Mouse (Mus musculus) stomach, postnatal 0 days (tissue): ENCODE measurements around the gene Clpsl2. TPM values are rescaled to one million over a fixed set of nuclear protein-coding genes. Genes with fewer than 3 reads are reported as not detected.

ENCODE experiments used
- ATAC-seq: fragments of 200-750 bp; cut with Nextera tagmentation; 2 replicates; pipeline ENCODE4 v1.8.0; 2017; ENCODE audit not compliant: low FRiP score, low TSS enrichment
- DNase-seq: peaks from one replicate; pipeline ENCODE4 v3.0.0-alpha.2; 2016; ENCODE audit warnings: low spot score
- H3K27ac ChIP-seq: fragments of 300-500 bp; sonication (generic); replicated peaks from 2 replicates; pipeline ENCODE4 v1.5.1; 2014; ENCODE audit warnings: mild to moderate bottlenecking, control low read depth
- H3K27me3 ChIP-seq: fragments of 300-500 bp; sonication (generic); 2 replicates; pipeline ENCODE4 v1.6.1; 2014; ENCODE audit warnings: low read length; ENCODE audit not compliant: control insufficient read depth, insufficient read depth
- H3K36me3 ChIP-seq: fragments of 300-500 bp; sonication (generic); 2 replicates; pipeline ENCODE4 v1.6.1; 2014; ENCODE audit warnings: low read length, mixed read lengths; ENCODE audit not compliant: control insufficient read depth, insufficient read depth
- H3K4me1 ChIP-seq: fragments of 300-500 bp; sonication (generic); replicated peaks from 2 replicates; pipeline ENCODE4 v1.6.1; 2014; ENCODE audit warnings: antibody characterized with exemption; ENCODE audit not compliant: control insufficient read depth, insufficient read depth
- H3K4me2 ChIP-seq: fragments of 300-500 bp; sonication (generic); replicated peaks from 2 replicates; pipeline ENCODE4 v1.6.1; 2014; ENCODE audit warnings: low read depth, mild to moderate bottlenecking, control low read depth, moderate library complexity
- H3K4me3 ChIP-seq: fragments of 300-500 bp; sonication (generic); 2 replicates; pipeline ENCODE4 v1.5.1; 2014; ENCODE audit warnings: low read depth, low read length, control low read depth
- H3K9ac ChIP-seq: fragments of 300-500 bp; sonication (generic); 2 replicates; pipeline ENCODE4 v1.6.1; 2014; ENCODE audit warnings: mild to moderate bottlenecking, low read length, control low read depth, mixed read lengths
- H3K9me3 ChIP-seq: fragments of 300-500 bp; sonication (generic); 2 replicates; pipeline ENCODE4 v1.6.1; 2016; ENCODE audit warnings: low read length; ENCODE audit not compliant: control insufficient read depth
- CTCF ChIP-seq: IDR thresholded peaks from 2 replicates; pipeline ENCODE4 v1.5.1; 2016; ENCODE audit warnings: antibody characterized with exemption, low read depth, mild to moderate bottlenecking, moderate library complexity
- EP300 ChIP-seq: optimal IDR thresholded peaks from 2 replicates; pipeline ENCODE3; 2016; ENCODE audit warnings: antibody characterized with exemption
- WGBS: fragments of 180-500 bp; shearing (Covaris S2); extraction: QIAGEN DNeasy Blood & Tissue Kit; methylation state at CpG from one replicate; pipeline ENCODE4 v1.1.7; 2014; 5-methylcytosine and 5-hydroxymethylcytosine counted together
- polyA plus RNA-seq: library from polyadenylated mRNA; unstranded; fragments of >200 nt; fragmentation: Nextera tagmentation; extraction: Ambion mirVana; gene quantifications from 2 replicates; pipeline ENCODE4 v1.2.1, GENCODE M21; 2015

The Clpsl2 gene
- polyA plus RNA-seq, 1 experiment from 2014 or later, result not detected

DNA sequence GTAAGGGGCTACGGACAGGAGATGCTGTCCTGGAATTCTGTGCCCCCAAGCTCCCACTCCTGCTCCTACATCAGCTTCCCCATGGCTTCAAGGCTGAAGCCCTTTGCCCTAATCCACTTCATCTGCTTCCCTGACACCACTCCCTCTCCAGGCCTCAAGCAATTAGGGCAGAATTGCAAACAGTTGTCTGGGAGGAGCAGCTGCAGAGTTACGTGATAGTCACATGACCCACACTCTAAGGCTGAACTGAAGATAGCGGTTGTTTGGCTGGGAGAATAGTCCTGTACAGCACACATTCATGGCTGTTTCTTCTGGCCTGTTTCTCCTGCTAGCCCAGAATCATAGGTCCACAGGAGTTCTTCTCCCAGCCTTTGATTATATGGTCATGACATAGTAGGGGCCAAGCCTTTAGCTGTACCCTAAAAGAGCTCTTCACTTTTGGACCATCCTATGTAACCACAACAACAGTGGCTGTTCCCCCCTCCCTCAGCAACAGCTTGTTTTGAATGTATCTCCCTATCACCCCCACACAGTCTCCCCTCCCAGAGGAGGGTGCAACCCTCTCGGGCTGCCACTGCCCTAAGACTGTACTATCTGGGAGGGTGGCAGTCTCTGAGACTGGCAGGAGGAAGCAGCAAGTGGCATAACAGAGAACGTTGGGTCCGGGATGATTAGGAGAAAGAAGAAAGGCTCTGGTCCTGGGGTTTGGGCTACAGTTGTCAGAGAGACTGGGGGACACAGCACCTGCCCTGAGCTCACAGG lies 7.6 kb downstream of the Clpsl2 start:
- H3K9ac ChIP-seq, result no peak overlapping the region
- DNase-seq (peak; percentile 63), ATAC-seq (peak; percentile 64)
- H3K4me2 ChIP-seq, result no peak overlapping the region
- H3K4me3 ChIP-seq, result no peak overlapping the region
- TF ChIP-seq EP300, result no peak
- no peak for TF ChIP-seq CTCF
- no peaks in the 10 kb centered on the region for H3K27me3 ChIP-seq
- H3K4me1 ChIP-seq, result no peaks in the 10 kb centered on the region; the same call in 1 of the 2 replicates
- no peaks in the 10 kb centered on the region for H3K36me3 ChIP-seq
- WGBS, result 36% methylated on average over 6 of the region's 6 CpGs
- peak overlapping the region; percentile 35; the same call in 1 of the 2 replicates for H3K27ac ChIP-seq
- no peaks in the 10 kb centered on the region for H3K9me3 ChIP-seq

GRCm38 (mm10) chr17:28557772-28558171 lies 8.6 kb downstream of the Clpsl2 start:
- 64% methylated on average over 6 of the region's 6 CpGs for WGBS
- Histone ChIP-seq H3K36me3 (no peaks in the 10 kb centered on the region), H3K27ac (no peak overlapping the region), H3K9me3 (no peaks in the 10 kb centered on the region), H3K9ac (no peak overlapping the region), H3K4me1 (no peaks in the 10 kb centered on the region; the same call in 1 of the 2 replicates), H3K4me3 (no peak overlapping the region), H3K27me3 (no peaks in the 10 kb centered on the region), H3K4me2 (no peak overlapping the region)
- ATAC-seq (no peak), DNase-seq (no peak)
- TF ChIP-seq EP300, result no peak

DNA sequence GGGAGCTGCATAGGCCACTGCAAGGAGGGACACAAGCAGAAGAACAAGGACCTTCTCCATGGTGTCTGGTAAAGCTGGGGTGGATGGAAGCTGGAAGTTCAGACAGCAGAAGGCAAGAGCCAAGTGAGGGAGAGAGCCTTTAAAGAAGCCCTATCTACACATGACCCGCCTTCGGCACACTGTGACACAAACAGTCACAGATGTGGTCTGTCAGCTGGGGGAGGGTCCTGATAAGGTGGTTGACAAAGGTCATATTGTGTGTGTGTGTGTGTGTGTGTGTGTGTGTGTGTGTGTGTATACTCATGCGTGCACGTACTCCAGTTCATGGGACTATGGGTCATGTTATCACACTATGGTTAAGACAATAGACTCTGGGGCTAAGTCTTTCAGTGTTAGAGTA lies 11.4 kb downstream of the Clpsl2 start, which contains the start of gene Clps:
Gene Clps, minus strand, starts transcription at position 169 of the 400 bp plus-strand sequence.
- peak within 1 kb of the TSS; percentile 27; the same call in 1 of the 2 replicates for H3K4me2 ChIP-seq
- H3K27ac ChIP-seq, result peak within 1 kb of the TSS; percentile 45
- ATAC-seq, result peak; percentile 64

DNA sequence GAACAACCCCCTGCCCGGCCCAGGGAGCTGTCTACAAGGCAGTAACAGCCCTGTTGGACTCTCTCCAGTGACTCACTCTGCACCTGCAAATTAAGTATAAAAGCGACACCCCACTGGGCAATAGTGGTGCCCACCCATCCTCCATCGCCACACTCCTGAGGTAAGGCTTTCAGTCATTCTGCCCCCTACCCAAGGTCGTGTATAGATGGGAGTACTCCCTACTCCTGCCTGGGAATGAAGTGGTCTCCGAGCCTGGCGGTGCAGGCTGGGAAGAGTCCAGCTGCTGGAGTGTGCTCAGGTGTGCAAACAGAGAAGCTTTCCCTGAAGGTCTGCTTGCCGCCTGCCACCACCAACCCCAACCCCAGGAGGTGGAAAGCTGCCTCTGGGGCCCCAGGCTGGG lies 12.4 kb downstream of the Clpsl2 start:
- no peak for TF ChIP-seq CTCF
- TF ChIP-seq EP300, result no peak
- H3K4me1 ChIP-seq, result no peaks in the 10 kb centered on the region; the same call in 1 of the 2 replicates
- no peaks in the 10 kb centered on the region for H3K36me3 ChIP-seq
- no peak overlapping the region for H3K4me2 ChIP-seq
- H3K27ac ChIP-seq, result peak overlapping the region; percentile 45
- H3K9me3 ChIP-seq, result no peaks in the 10 kb centered on the region
- H3K27me3 ChIP-seq, result no peaks in the 10 kb centered on the region
- peak; percentile 75 for DNase-seq
- H3K4me3 ChIP-seq, result no peak overlapping the region
- no peak overlapping the region for H3K9ac ChIP-seq
- peak; percentile 69 for ATAC-seq
- WGBS, result 37% methylated on average over 7 of the region's 7 CpGs

More for the DNA sequence above, 11.4 kb downstream of the Clpsl2 start, which contains the start of gene Clps:
- H3K9ac ChIP-seq, result 0 out of 2 replicates have a peak within 1 kb of the TSS, but pooled peaks have one; percentile 4
- no peaks in the 10 kb centered on the region for H3K9me3 ChIP-seq
- no peaks in the 10 kb centered on the region; the same call in 1 of the 2 replicates for H3K4me1 ChIP-seq
- peak within 1 kb of the TSS; percentile 14; the same call in 1 of the 2 replicates for H3K4me3 ChIP-seq
- 54% methylated on average over 4 of the region's 4 CpGs for WGBS
- no peaks in the 10 kb centered on the region for H3K36me3 ChIP-seq
- peak; percentile 81 for DNase-seq
- TF ChIP-seq CTCF (no peak), EP300 (no peak)
- H3K27me3 ChIP-seq, result no peaks in the 10 kb centered on the region

DNA sequence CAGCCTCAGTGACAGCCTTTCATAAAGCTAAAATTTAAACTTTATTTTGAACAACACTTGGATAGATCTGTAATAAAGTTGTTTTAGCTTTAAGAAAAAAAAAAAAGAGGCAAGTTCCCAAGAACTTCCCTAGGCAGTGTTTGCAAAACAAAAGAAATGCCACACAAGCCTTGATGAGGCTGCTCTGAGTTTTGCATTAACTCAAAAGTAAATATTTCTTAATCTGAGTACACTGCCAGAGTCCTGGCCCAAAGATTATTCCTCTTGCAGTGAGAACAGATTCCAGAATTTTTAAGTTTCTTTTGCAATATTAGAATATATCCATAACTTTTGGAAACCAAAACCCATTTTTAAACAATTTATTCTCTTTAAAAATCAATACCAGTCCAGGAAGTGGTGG lies 16.0 kb downstream of the Clpsl2 start:
- no peak for DNase-seq

DNA sequence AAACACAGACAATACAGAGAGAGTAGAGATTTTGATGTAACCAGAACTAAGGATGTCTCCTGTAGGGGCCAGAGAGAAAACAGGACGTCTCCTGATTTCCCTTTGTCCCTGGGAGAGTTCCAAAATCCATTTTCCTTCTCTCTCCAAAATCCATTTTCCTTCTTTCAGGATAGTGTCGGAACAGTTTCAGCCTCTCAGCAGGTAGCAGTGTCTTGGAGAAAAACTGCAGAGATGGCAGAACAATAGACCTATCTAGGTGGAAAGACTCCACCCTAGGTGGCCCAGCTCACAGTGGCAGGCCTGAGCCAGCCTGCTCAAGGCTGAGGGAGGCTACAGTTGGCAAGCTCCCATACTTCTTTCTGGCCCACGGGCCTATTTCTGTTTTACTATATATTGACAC lies 18.3 kb downstream of the Clpsl2 start:
- no peaks in the 10 kb centered on the region for H3K27me3 ChIP-seq
- 30% methylated on average over 3 of the region's 3 CpGs for WGBS
- no peaks in the 10 kb centered on the region for H3K36me3 ChIP-seq
- H3K9ac ChIP-seq, result no peak overlapping the region
- no peak overlapping the region for H3K27ac ChIP-seq
- DNase-seq (no peak), ATAC-seq (no peak)
- H3K4me1 ChIP-seq, result no peaks in the 10 kb centered on the region
- H3K4me2 ChIP-seq, result no peak overlapping the region
- TF ChIP-seq CTCF, result no peak
- TF ChIP-seq EP300, result no peak
- H3K9me3 ChIP-seq, result no peaks in the 10 kb centered on the region
- H3K4me3 ChIP-seq, result no peak overlapping the region

More for the DNA sequence above, 16.0 kb downstream of the Clpsl2 start:
- no peaks in the 10 kb centered on the region for H3K9me3 ChIP-seq
- no peaks in the 10 kb centered on the region for H3K4me1 ChIP-seq
- TF ChIP-seq CTCF, result no peak
- no peak overlapping the region for H3K27ac ChIP-seq
- no peak for ATAC-seq
- H3K36me3 ChIP-seq, result no peaks in the 10 kb centered on the region
- H3K27me3 ChIP-seq, result no peaks in the 10 kb centered on the region
- no peak overlapping the region for H3K4me2 ChIP-seq
- H3K4me3 ChIP-seq, result no peak overlapping the region
- no peak overlapping the region for H3K9ac ChIP-seq
